9 mouse cellular contexts compared by ENCODE assay signal in genomic region chr10:80071516-80071900, GRCm38 (mm10). TPM values are rescaled to one million over a fixed set of nuclear protein-coding genes. Genes with fewer than 3 reads are reported as not detected.
DNase-seq lines count a peak whose midpoint lies in the region; ATAC-seq and TF ChIP-seq lines count a peak whose summit lies in the region.
"Had no signal": no experiment of that assay in that cellular context is flagged by ENCODE, and none has a peak within 500 bp of the region (broad histone marks: within the 10 kb centered on the region; RNA-seq: fewer than 3 reads in every experiment).

No protein-coding gene starts in this region.

- WGBS in heart, embryonic 13.5 days = 49% methylated on average over 3 of the region's 3 CpGs
- WGBS in spleen, adult 2 months = 58% methylated on average over 3 of the region's 3 CpGs
- 46% methylated on average over 3 of the region's 3 CpGs for WGBS in kidney, postnatal 0 days
- 55% methylated on average over 3 of the region's 3 CpGs for WGBS in stomach, postnatal 0 days

- H3K9ac ChIP-seq in heart, embryonic 13.5 days = peak overlapping the region; percentile 66
- no peak overlapping the region for H3K9ac ChIP-seq in kidney, postnatal 0 days (ENCODE audit: low read depth, low read length)
- H3K9ac ChIP-seq in stomach, postnatal 0 days (ENCODE audit: low read length) = peak overlapping the region; percentile 38; the same call in 1 of the 2 replicates

- H3K27ac ChIP-seq in heart, embryonic 13.5 days (replicated peaks) = peak overlapping the region; percentile 85
- H3K27ac ChIP-seq in spleen, adult 2 months (ENCODE audit: insufficient read depth, low read length) = peak overlapping the region; percentile 6
- peak overlapping the region; percentile 86 for H3K27ac ChIP-seq in kidney, postnatal 0 days
- H3K27ac ChIP-seq in stomach, postnatal 0 days (replicated peaks) = peak overlapping the region; percentile 94

- DNase-seq in heart, postnatal 36 days = no peak
- DNase-seq in spleen, adult 2 months (ENCODE audit: low read depth in 1 of 2, low spot score in 2 of 2) = no peak
- no peak for DNase-seq in spleen, adult 12 weeks (ENCODE audit: low spot score)
- no peak for DNase-seq in kidney, postnatal 0 days (ENCODE audit: low spot score)
- no peak for DNase-seq in stomach, postnatal 0 days (ENCODE audit: low spot score)
- DNase-seq in urinary bladder, adult 18-20 months (ENCODE audit: low spot score in 2 of 2) = no peak
- no peak for DNase-seq in spleen, postnatal 4 days (ENCODE audit: low spot score in 2 of 2)
- DNase-seq: thymus, postnatal 36 days had no signal

- peaks cover 62% of the 10 kb centered on the region for H3K4me1 ChIP-seq in heart, embryonic 13.5 days
- H3K4me1 ChIP-seq in spleen, adult 2 months (ENCODE audit: control insufficient read depth, insufficient read depth, insufficient read length) = peaks cover 17% of the 10 kb centered on the region
- H3K4me1 ChIP-seq in kidney, postnatal 0 days (replicated peaks; ENCODE audit: insufficient read depth, low read length) = peaks cover 23% of the 10 kb centered on the region
- peaks cover 17% of the 10 kb centered on the region for H3K4me1 ChIP-seq in stomach, postnatal 0 days (replicated peaks; ENCODE audit: control insufficient read depth, insufficient read depth)

- TF ChIP-seq POLR2A in spleen, adult 2 months (IDR thresholded peaks at IDR 0.05; ENCODE audit: low read depth, low read length) = no peak

- H3K9me3 ChIP-seq in heart, embryonic 13.5 days = no peaks in the 10 kb centered on the region
- no peaks in the 10 kb centered on the region for H3K9me3 ChIP-seq in kidney, postnatal 0 days (replicated peaks; ENCODE audit: low read length)
- H3K9me3 ChIP-seq in stomach, postnatal 0 days (ENCODE audit: control insufficient read depth, low read length) = no peaks in the 10 kb centered on the region

- H3K27me3 ChIP-seq in heart, embryonic 13.5 days (replicated peaks) = no peaks in the 10 kb centered on the region
- H3K27me3 ChIP-seq in spleen, adult 2 months (ENCODE audit: control insufficient read depth, insufficient read depth, low read length) = no peaks in the 10 kb centered on the region
- H3K27me3 ChIP-seq in kidney, postnatal 0 days (ENCODE audit: insufficient read depth, low read length) = no peaks in the 10 kb centered on the region
- no peaks in the 10 kb centered on the region for H3K27me3 ChIP-seq in stomach, postnatal 0 days (ENCODE audit: control insufficient read depth, insufficient read depth, low read length)

- no peak for ATAC-seq in heart, embryonic 13.5 days (ENCODE audit: extremely low read depth, insufficient number of reproducible peaks, low FRiP score, low TSS enrichment)
- ATAC-seq in kidney, postnatal 0 days (replicated peaks; ENCODE audit: low FRiP score, low read depth) = peak; percentile 22; the same call in 1 of the 2 replicates
- ATAC-seq in stomach, postnatal 0 days (ENCODE audit: low FRiP score, low TSS enrichment) = no peak

- TF ChIP-seq CTCF in spleen, adult 2 months (IDR thresholded peaks at IDR 0.05; ENCODE audit: extremely low read depth, insufficient read depth, insufficient read length, insufficient replicate concordance) = no peak
- no peak for TF ChIP-seq CTCF in kidney, postnatal 0 days (IDR thresholded peaks at IDR 0.05; ENCODE audit: low read depth)
- TF ChIP-seq CTCF in stomach, postnatal 0 days (IDR thresholded peaks at IDR 0.05; ENCODE audit: low read depth) = no peak; the same call in 1 of the 2 replicates

- H3K36me3 ChIP-seq in heart, embryonic 13.5 days = peaks cover 18% of the 10 kb centered on the region
- H3K36me3 ChIP-seq in spleen, adult 2 months (ENCODE audit: control insufficient read depth, insufficient read depth, low read length) = peaks cover 39% of the 10 kb centered on the region
- no peaks in the 10 kb centered on the region; the same call in 1 of the 2 replicates for H3K36me3 ChIP-seq in kidney, postnatal 0 days (ENCODE audit: insufficient read depth, low read length)
- H3K36me3 ChIP-seq in stomach, postnatal 0 days (ENCODE audit: control insufficient read depth, insufficient read depth, low read length) = peaks cover 7% of the 10 kb centered on the region; the same call in 1 of the 2 replicates

- H3K4me2 ChIP-seq in heart, embryonic 13.5 days = peak overlapping the region; percentile 33
- no peak overlapping the region for H3K4me2 ChIP-seq in kidney, postnatal 0 days (ENCODE audit: low read length)
- 0 out of 2 replicates have a peak overlapping the region, but pooled peaks have one; percentile 27 for H3K4me2 ChIP-seq in stomach, postnatal 0 days (replicated peaks; ENCODE audit: low read depth)

- intact Hi-C loops in heart, postnatal 36 days (cut with DNase I) = loop anchor here (5.0 kb wide), 1 partner anchor 41 kb away; no protein-coding TSS in a partner anchor

- H3K4me3 ChIP-seq in heart, embryonic 13.5 days = no peak overlapping the region
- no peak overlapping the region for H3K4me3 ChIP-seq in spleen, adult 2 months (ENCODE audit: extremely low read depth, insufficient read depth, insufficient read length)
- H3K4me3 ChIP-seq in kidney, postnatal 0 days (replicated peaks; ENCODE audit: low read depth, low read length) = no peak overlapping the region
- no peak overlapping the region for H3K4me3 ChIP-seq in stomach, postnatal 0 days (ENCODE audit: low read depth, low read length)

- no peak for TF ChIP-seq EP300 in stomach, postnatal 0 days (optimal IDR thresholded peaks at IDR 0.05)

RNA-seq across cellular contexts. Expression of gene Gpx4, which starts 24.5 kb away (rescaled TPM):
- polyA plus RNA-seq in heart, embryonic 13.5 days (2015; fragmentation: Nextera tagmentation; extraction: Ambion mirVana) = 691 and 741 TPM in 2 replicates
- total RNA-seq in heart, postnatal 36 days (2021) = 100 to 1,000 TPM; 863 to 871 TPM
- polyA plus RNA-seq in spleen, adult 2 months (2012; rRNA removed) = 238 and 259 TPM in 2 replicates
- polyA plus RNA-seq in kidney, postnatal 0 days (2015; fragmentation: Nextera tagmentation; extraction: Ambion mirVana) = 901 and 946 TPM in 2 replicates
- 435 and 445 TPM in 2 replicates for polyA plus RNA-seq in stomach, postnatal 0 days (2015; fragmentation: Nextera tagmentation; extraction: Ambion mirVana)

RNA-seq across cellular contexts. Expression of gene Polr2e, which starts 31.9 kb away (rescaled TPM):
- polyA plus RNA-seq in heart, embryonic 13.5 days (2015; fragmentation: Nextera tagmentation; extraction: Ambion mirVana) = 149 and 154 TPM in 2 replicates
- total RNA-seq in heart, postnatal 36 days (2021) = 10 to 100 TPM; 88.5 to 96.4 TPM
- polyA plus RNA-seq in spleen, adult 2 months (2012; rRNA removed) = 139 and 182 TPM in 2 replicates
- 208 and 210 TPM in 2 replicates for polyA plus RNA-seq in kidney, postnatal 0 days (2015; fragmentation: Nextera tagmentation; extraction: Ambion mirVana)
- 121 and 122 TPM in 2 replicates for polyA plus RNA-seq in stomach, postnatal 0 days (2015; fragmentation: Nextera tagmentation; extraction: Ambion mirVana)

RNA-seq across cellular contexts. Expression of gene Sbno2, which starts 33.9 kb away (rescaled TPM):
- polyA plus RNA-seq in heart, embryonic 13.5 days (2015; fragmentation: Nextera tagmentation; extraction: Ambion mirVana) = 9.1 and 10.1 TPM in 2 replicates
- 10 to 100 TPM; 11.2 to 12.2 TPM for total RNA-seq in heart, postnatal 36 days (2021)
- 95.0 and 122 TPM in 2 replicates for polyA plus RNA-seq in spleen, adult 2 months (2012; rRNA removed)
- polyA plus RNA-seq in kidney, postnatal 0 days (2015; fragmentation: Nextera tagmentation; extraction: Ambion mirVana) = 9.6 and 10.5 TPM in 2 replicates
- 10.7 and 11.0 TPM in 2 replicates for polyA plus RNA-seq in stomach, postnatal 0 days (2015; fragmentation: Nextera tagmentation; extraction: Ambion mirVana)

RNA-seq across cellular contexts. Expression of gene Stk11, which starts 44.1 kb away (rescaled TPM):
- polyA plus RNA-seq in heart, embryonic 13.5 days (2015; fragmentation: Nextera tagmentation; extraction: Ambion mirVana) = 12.0 and 13.0 TPM in 2 replicates
- total RNA-seq in heart, postnatal 36 days (2021) = 100 to 1,000 TPM; 137 to 165 TPM
- 120 and 144 TPM in 2 replicates for polyA plus RNA-seq in spleen, adult 2 months (2012; rRNA removed)
- polyA plus RNA-seq in kidney, postnatal 0 days (2015; fragmentation: Nextera tagmentation; extraction: Ambion mirVana) = 14.2 and 15.1 TPM in 2 replicates
- 10.3 and 11.2 TPM in 2 replicates for polyA plus RNA-seq in stomach, postnatal 0 days (2015; fragmentation: Nextera tagmentation; extraction: Ambion mirVana)

RNA-seq across cellular contexts. Expression of gene Arhgap45, which starts 55.1 kb away (rescaled TPM):
- 5.5 and 6.5 TPM in 2 replicates for polyA plus RNA-seq in heart, embryonic 13.5 days (2015; fragmentation: Nextera tagmentation; extraction: Ambion mirVana)
- total RNA-seq in heart, postnatal 36 days (2021) = 1 to 10 TPM; 4.1 to 5.9 TPM
- 492 and 574 TPM in 2 replicates for polyA plus RNA-seq in spleen, adult 2 months (2012; rRNA removed)
- polyA plus RNA-seq in kidney, postnatal 0 days (2015; fragmentation: Nextera tagmentation; extraction: Ambion mirVana) = 4.0 and 4.6 TPM in 2 replicates
- 2.0 TPM in 2 replicates for polyA plus RNA-seq in stomach, postnatal 0 days (2015; fragmentation: Nextera tagmentation; extraction: Ambion mirVana)

Comparison
In these comparisons a context has a peak if more than half of its experiments do, and no peak if none do; other contexts are left out.
1. H3K27ac ChIP-seq: peak in every context shown above with its lines; median percentile 94 in stomach, postnatal 0 days; 86 in kidney, postnatal 0 days; 85 in heart, embryonic 13.5 days; 6 in spleen, adult 2 months.